Mouse (Mus musculus) heart, embryonic 15.5 days (tissue): ENCODE measurements around the gene Klf13. TPM values are rescaled to one million over a fixed set of nuclear protein-coding genes. Genes with fewer than 3 reads are reported as not detected.

Experiments used
- ATAC-seq: fragments of 200-750 bp; cut with Nextera tagmentation; replicated peaks from 2 replicates; pipeline ENCODE4 v1.8.0; 2017; ENCODE audit warnings: low read depth, moderate TSS enrichment; ENCODE audit not compliant: insufficient number of reproducible peaks, insufficient read depth, low FRiP score
- H3K27ac ChIP-seq: fragments of 300-500 bp; sonication (generic); 2 replicates; pipeline ENCODE4 v1.5.1; 2015; ENCODE audit warnings: mild to moderate bottlenecking, inconsistent platforms
- H3K27me3 ChIP-seq: fragments of 300-500 bp; sonication (generic); 2 replicates; pipeline ENCODE4 v1.6.1; 2015; ENCODE audit warnings: inconsistent platforms
- H3K36me3 ChIP-seq: fragments of 300-500 bp; sonication (generic); 2 replicates; pipeline ENCODE4 v1.6.1; 2015; ENCODE audit warnings: mild to moderate bottlenecking, inconsistent platforms
- H3K4me1 ChIP-seq: fragments of 300-500 bp; sonication (generic); replicated peaks from 2 replicates; pipeline ENCODE4 v1.6.1; 2015; ENCODE audit warnings: inconsistent platforms
- H3K4me2 ChIP-seq: fragments of 300-500 bp; sonication (generic); 2 replicates; pipeline ENCODE4 v1.6.1; 2015; ENCODE audit warnings: inconsistent platforms, mild to moderate bottlenecking, moderate library complexity
- H3K4me3 ChIP-seq: fragments of 300-500 bp; sonication (generic); 2 replicates; pipeline ENCODE4 v1.5.1; 2015; ENCODE audit warnings: mild to moderate bottlenecking, inconsistent platforms
- H3K9ac ChIP-seq: fragments of 300-500 bp; sonication (generic); 2 replicates; pipeline ENCODE4 v1.6.1; 2015; ENCODE audit warnings: mild to moderate bottlenecking, inconsistent platforms
- H3K9me3 ChIP-seq: fragments of 300-500 bp; sonication (generic); replicated peaks from 2 replicates; pipeline ENCODE4 v1.6.1; 2016; ENCODE audit warnings: inconsistent platforms
- WGBS: fragments of 180-500 bp; shearing (Covaris S2); methylation state at CpG from one replicate; pipeline ENCODE4 v1.1.7; 2015; ENCODE audit warnings: mixed read lengths; 5-methylcytosine and 5-hydroxymethylcytosine counted together
- polyA plus RNA-seq: library from polyadenylated mRNA; unstranded; fragments of >200 nt; fragmentation: Nextera tagmentation; extraction: Ambion mirVana; gene quantifications from 2 replicates; pipeline ENCODE4 v1.2.1, GENCODE M21; 2015

Klf13 gene
- polyA plus RNA-seq, 1 experiment from 2014 or later = 23.4 TPM

DNA sequence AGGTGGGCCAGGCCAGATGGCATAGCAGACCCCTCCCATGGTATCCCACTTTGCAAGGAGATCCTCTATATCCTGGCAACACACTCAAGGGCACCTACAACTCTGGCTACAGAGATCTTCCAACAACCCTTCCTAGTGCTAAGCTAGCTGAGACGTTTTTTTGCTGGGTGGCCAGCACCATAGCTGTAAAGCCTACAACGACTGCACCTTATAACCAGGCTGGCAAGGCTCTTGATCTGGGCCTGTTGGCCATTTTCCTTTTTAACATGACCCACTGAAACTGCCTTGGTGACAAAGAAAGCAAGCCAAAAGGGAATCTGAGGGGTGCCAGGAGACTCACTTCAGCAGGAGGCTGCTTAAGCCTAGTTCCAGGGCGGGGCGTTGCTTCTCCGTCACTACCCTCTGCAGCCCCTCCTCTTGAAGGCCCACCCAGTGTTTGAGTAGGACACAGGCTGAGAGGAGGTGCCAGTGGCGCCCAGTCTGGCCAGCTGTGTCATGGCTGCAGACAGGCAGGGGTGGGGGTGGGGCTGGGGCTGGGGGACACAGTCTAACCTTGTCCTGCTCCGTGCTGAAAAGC is 26.4 kb downstream of the Klf13 start:
- Histone ChIP-seq H3K4me3 (no peak overlapping the region), H3K27ac (peak overlapping the region; percentile 75), H3K36me3 (no peaks in the 10 kb centered on the region), H3K4me2 (peak overlapping the region; percentile 36), H3K4me1 (peaks cover 75% of the 10 kb centered on the region), H3K9ac (0 out of 2 replicates have a peak overlapping the region, but pooled peaks have one; percentile 20), H3K27me3 (no peaks in the 10 kb centered on the region), H3K9me3 (no peaks in the 10 kb centered on the region)
- 36% methylated on average over 7 of the region's 7 CpGs for WGBS
- ATAC-seq = peak; percentile 4; the same call in 1 of the 2 replicates

DNA sequence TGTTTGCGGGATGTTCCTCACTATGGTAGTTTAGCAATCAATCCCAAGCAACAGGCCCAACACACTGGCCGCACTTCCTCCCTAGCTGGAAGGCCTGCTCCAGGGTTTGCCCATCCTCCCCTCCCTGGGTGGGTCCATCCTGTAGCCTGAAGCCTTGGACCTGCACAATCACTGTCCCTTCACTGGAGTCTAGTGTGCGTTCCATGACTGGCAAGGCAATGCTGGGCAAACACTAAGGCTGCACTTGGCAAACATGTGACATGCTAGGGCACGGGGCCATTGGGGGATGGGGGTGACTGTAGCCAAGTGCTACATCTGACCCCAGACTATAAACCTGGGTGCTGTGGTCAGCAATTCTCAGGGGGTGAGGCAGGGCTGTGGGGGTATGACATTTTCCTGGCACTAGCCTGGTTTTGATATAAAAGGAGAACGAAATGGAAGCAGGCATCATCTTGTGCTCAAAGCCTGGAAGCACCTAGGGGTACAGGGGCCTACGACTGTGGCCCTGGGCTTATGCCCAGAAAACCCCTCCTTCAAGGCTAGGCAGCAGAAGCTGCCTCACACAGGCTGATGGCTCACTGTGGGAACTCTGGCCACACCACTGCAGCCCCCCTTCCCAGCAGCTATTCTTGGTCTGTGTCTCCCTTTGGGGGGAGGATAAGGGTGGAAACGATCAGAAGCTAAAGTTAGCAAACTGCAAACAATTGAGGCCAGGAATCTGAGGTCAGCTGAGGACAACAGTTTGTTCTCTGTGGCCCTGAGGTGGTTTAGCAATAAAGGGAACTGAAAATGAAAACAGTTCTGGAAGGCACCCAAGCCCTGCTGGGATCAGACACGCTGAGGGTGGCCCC is 27.1 kb downstream of the Klf13 start:
- 37% methylated on average over 8 of the region's 8 CpGs for WGBS

DNA sequence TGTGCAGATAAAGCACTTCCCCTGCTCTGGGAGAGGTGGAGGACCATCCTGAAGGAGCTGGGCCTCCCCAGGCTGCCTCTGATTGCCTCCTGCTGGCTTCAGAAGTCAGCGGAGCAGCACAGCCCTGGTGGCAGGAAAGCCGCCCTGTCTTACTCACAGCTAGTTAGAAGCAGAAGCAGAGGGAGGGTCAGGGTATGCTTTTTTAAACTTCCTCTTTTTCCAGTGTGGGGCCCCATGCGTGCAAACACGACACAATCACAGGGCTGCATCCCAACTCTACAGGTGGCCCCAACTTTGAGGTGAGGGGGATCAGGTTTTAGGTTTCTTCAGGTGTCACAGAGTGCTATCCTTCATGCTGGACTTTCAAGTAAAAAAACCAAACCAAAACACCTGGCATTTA is 27.8 kb downstream of the Klf13 start:
- peaks cover 69% of the 10 kb centered on the region for H3K4me1 ChIP-seq
- no peaks in the 10 kb centered on the region for H3K27me3 ChIP-seq
- WGBS = 47% methylated on average over 4 of the region's 4 CpGs
- peak overlapping the region; percentile 23; the same call in 1 of the 2 replicates for H3K9ac ChIP-seq
- peak overlapping the region; percentile 75 for H3K27ac ChIP-seq
- H3K9me3 ChIP-seq = no peaks in the 10 kb centered on the region
- H3K36me3 ChIP-seq = no peaks in the 10 kb centered on the region
- H3K4me3 ChIP-seq = no peak overlapping the region
- no peak for ATAC-seq
- H3K4me2 ChIP-seq = no peak overlapping the region

More for the DNA sequence above, 27.1 kb downstream of the Klf13 start:
- peak overlapping the region; percentile 75 for H3K27ac ChIP-seq
- no peak overlapping the region for H3K4me3 ChIP-seq
- H3K27me3 ChIP-seq = no peaks in the 10 kb centered on the region
- H3K9me3 ChIP-seq = no peaks in the 10 kb centered on the region
- H3K9ac ChIP-seq = 0 out of 2 replicates have a peak overlapping the region, but pooled peaks have one; percentile 20
- peak; percentile 78 for ATAC-seq
- H3K36me3 ChIP-seq = no peaks in the 10 kb centered on the region
- H3K4me2 ChIP-seq = peak overlapping the region; percentile 36
- H3K4me1 ChIP-seq = peaks cover 74% of the 10 kb centered on the region

DNA sequence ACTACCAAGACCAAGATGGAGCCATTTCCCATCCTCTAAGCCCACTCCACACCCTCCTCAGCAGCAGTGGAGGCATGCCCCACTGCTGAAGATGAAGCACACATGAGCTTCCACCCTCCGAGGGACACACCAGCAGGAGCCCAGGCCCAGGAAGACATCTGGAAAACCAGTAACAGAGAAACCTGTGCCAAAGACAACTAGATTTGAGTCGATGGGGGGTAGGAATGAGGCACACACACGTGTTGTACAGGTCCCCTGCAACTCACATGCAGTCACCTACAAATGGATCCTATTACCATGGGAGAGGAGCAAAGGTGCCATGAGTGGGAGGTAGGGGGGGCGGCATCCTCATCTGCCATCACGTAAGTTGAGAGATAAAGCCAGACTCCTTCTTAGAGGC is 28.5 kb downstream of the Klf13 start:
- H3K4me1 ChIP-seq = peaks cover 72% of the 10 kb centered on the region
- H3K27me3 ChIP-seq = no peaks in the 10 kb centered on the region
- 55% methylated on average over 5 of the region's 5 CpGs for WGBS
- no peak overlapping the region for H3K4me3 ChIP-seq
- no peaks in the 10 kb centered on the region for H3K9me3 ChIP-seq
- H3K9ac ChIP-seq = no peak overlapping the region
- H3K36me3 ChIP-seq = no peaks in the 10 kb centered on the region
- peak overlapping the region; percentile 75 for H3K27ac ChIP-seq
- no peak for ATAC-seq
- H3K4me2 ChIP-seq = no peak overlapping the region

DNA sequence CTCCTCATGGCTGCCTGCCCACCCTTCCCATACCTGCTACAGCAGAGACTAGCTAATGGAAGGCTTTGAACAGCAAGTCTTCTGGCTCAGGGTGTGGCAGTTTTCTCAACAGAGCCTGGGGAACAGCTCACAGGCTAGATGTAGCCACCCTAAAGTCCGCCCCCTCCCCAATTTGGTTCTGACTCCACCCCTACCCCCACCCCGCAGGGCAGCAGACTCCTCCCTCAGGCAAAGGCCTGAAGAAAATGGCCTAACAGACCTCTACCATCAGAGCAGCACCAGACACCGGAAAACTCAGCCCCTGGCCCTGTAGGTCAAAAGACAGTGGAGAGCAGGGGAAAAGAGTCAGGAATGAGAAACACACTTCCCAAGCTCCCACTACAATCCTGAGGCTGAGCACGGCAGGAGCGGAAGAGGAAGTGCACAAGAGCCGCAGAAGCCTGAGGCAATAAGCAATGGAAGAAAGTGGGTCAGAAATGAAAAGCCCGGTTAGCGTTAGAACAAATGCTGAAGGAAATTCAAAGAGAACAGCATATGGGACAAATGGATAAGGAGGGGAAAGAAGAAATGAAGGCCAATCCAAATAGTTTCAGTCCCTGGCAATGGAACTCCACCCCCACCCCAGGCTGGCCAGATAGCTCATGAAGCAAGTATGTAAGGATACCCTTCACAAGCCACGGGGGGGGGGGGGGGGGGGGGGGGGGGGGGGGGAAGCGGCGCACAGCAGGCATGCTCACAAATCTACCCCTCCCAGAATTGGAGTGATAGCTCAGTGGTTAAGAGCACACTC is 30.0 kb downstream of the Klf13 start:
- no peak for ATAC-seq
- Histone ChIP-seq H3K4me2 (no peak overlapping the region), H3K27ac (peak overlapping the region; percentile 60), H3K4me3 (no peak overlapping the region), H3K4me1 (peaks cover 66% of the 10 kb centered on the region), H3K36me3 (no peaks in the 10 kb centered on the region), H3K27me3 (no peaks in the 10 kb centered on the region), H3K9me3 (no peaks in the 10 kb centered on the region), H3K9ac (no peak overlapping the region)
- 26% methylated on average over 9 of the region's 11 CpGs for WGBS

DNA sequence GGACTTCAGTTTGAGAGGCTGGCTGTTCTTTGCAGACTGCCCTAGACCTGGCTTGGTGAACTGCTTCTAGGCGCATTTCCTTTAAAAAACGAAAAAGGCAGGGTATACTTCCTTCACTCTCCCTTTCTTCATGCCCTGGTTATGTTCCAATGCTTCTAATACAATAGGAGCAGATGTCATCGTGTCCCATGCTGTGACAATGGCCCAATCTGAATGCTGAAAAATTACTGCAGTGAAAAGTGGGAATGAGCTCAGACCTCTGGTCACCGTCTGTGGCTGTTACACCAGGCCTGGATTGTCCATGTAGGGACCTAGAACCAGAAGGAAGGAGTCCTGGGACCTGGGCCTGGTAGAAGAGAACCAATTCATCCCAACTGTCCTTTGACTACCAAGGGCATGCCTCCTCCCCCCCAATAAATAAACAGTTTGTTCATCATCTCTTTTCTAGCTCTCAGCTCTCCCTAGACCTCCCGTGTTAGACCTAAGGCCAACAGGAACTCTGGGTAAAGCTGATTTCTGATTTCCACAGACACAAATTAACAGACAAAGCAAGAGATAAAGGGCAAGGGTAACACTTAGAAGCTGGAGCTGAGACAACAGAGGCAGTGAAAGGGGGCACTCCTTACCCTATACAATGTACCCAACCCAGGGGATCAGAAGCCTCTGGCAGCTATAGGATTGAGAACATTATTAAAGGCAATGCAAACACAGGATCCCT is 30.8 kb downstream of the Klf13 start:
- no peak overlapping the region for H3K4me3 ChIP-seq
- no peak overlapping the region for H3K4me2 ChIP-seq
- peak overlapping the region; percentile 60 for H3K27ac ChIP-seq
- no peak for ATAC-seq
- H3K4me1 ChIP-seq = peaks cover 68% of the 10 kb centered on the region
- H3K27me3 ChIP-seq = no peaks in the 10 kb centered on the region
- no peaks in the 10 kb centered on the region for H3K9me3 ChIP-seq
- H3K9ac ChIP-seq = no peak overlapping the region
- no peaks in the 10 kb centered on the region for H3K36me3 ChIP-seq
- WGBS = 74% methylated on average over 5 of the region's 5 CpGs

DNA sequence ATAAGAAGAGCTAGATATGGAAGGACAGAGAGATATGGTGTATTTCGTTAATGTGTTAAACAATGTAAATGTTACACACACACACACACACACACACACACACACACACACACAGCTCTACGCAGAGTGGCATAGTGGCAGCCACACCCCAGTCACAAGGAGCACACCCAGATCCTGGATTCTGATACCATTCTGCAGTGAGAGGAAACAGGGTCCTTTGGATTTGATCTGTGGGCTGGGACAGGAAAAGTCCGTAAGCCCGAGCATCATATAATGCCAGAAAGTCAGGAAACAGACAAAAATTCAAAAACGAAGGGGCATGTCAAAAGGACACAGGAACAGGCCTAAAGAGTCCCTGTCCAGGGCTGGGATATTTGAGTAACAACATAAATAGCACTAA is 33.1 kb downstream of the Klf13 start:
- no peak overlapping the region for H3K4me2 ChIP-seq

DNA sequence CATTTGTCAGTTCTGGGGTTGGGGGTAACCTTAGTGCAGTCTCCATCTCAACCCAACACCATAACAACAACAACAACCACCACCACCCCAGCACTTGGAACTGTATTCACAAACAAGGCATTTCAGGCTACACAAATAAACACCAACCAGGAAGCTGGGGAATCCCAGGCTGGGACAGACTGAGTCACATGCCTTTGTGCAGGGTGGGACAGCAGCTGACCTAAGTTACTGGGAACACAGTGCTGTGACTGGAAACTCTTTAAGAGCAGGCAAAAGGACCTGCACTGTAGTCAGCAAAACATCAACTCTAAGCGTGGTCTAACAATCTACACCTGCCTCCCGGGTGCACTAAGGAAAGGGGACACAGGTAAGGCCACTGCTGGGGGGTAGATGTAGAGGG is 33.5 kb downstream of the Klf13 start:
- H3K9ac ChIP-seq = no peak overlapping the region
- peak overlapping the region; percentile 27; the same call in 1 of the 2 replicates for H3K27ac ChIP-seq

More for the DNA sequence above, 33.1 kb downstream of the Klf13 start:
- Histone ChIP-seq H3K4me3 (no peak overlapping the region), H3K27me3 (no peaks in the 10 kb centered on the region), H3K9me3 (no peaks in the 10 kb centered on the region), H3K27ac (peak overlapping the region; percentile 27; the same call in 1 of the 2 replicates), H3K4me1 (peaks cover 55% of the 10 kb centered on the region), H3K36me3 (no peaks in the 10 kb centered on the region), H3K9ac (no peak overlapping the region)
- ATAC-seq = no peak
- 70% methylated on average over 5 of the region's 5 CpGs for WGBS

DNA sequence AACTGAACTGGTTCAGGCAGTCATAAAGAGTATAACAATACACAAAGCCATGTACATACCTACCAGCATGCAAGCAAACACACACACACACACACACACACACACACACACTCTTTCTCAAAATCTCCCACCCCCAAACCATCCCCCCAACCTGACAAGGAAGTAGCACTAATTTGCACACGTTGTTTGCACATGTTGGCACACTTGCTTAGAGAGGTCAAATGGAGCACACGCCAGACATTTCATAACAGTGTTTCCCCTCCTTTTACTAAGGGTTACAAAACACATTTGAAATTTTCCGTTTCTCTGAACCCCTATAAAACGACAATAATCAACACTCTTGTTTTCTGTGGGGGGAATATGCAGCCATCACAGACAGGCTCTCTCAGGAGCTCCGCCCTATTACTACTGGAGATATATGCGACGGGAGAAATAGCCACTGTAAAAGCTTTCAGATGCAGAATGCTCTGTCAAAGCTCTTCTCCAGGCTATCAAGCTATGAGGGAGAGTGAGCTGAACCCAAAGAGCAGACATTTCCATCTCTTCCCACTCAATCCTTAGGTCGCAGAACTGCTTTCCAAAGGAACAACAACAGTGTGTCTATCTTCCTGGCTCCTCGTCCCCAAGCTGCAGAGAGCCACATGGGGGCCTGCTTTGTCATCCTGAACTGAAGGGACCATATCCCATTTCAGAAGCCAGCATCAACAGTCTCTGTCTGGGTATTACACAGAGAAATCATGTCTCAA is 34.9 kb downstream of the Klf13 start:
- Histone ChIP-seq H3K9me3 (no peaks in the 10 kb centered on the region), H3K36me3 (no peaks in the 10 kb centered on the region), H3K27me3 (no peaks in the 10 kb centered on the region), H3K4me1 (peaks cover 45% of the 10 kb centered on the region), H3K27ac (no peak overlapping the region), H3K9ac (no peak overlapping the region), H3K4me2 (no peak overlapping the region), H3K4me3 (no peak overlapping the region)
- no peak for ATAC-seq
- WGBS = 64% methylated on average over 9 of the region's 9 CpGs

More for the DNA sequence above, 33.5 kb downstream of the Klf13 start:
- ATAC-seq = no peak
- H3K4me2 ChIP-seq = no peak overlapping the region
- no peaks in the 10 kb centered on the region for H3K36me3 ChIP-seq
- 76% methylated on average over 2 of the region's 2 CpGs for WGBS
- peaks cover 54% of the 10 kb centered on the region for H3K4me1 ChIP-seq
- H3K27me3 ChIP-seq = no peaks in the 10 kb centered on the region
- no peak overlapping the region for H3K4me3 ChIP-seq
- no peaks in the 10 kb centered on the region for H3K9me3 ChIP-seq

DNA sequence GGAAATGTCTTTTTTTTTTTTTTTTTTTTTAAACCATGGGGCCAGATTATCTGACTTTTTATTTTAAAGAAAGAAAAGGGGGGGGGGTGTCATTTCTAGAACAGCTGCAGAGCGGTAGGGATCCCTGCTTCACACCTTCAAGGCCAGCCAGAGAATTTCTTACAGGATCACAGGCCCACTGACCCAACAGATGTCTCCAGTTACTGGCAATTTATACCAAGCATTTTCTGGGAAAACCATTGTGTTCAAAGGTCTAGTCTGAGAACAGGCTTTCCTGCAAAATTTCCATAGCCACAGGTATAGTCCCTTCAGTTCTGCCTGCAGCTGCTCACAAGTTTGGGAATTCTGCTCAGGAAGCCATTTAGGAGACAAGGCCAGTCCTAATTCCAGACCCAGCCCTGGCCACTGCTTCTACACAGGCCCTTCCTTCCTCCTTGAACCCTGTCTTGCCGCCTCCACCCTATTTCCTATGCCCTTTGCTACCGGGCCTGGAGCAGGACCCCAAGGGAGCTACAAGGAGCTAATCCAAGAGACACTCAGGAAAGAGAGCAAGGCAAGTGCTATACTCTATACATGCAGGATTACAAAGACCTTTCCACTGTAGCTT is 36.0 kb downstream of the Klf13 start:
- ATAC-seq = no peak
- no peak overlapping the region for H3K4me3 ChIP-seq
- no peaks in the 10 kb centered on the region for H3K36me3 ChIP-seq
- WGBS = 47% methylated on average over 3 of the region's 3 CpGs
- peaks cover 40% of the 10 kb centered on the region for H3K4me1 ChIP-seq
- H3K9me3 ChIP-seq = no peaks in the 10 kb centered on the region
- no peak overlapping the region for H3K27ac ChIP-seq
- H3K4me2 ChIP-seq = no peak overlapping the region
- no peak overlapping the region for H3K9ac ChIP-seq
- no peaks in the 10 kb centered on the region for H3K27me3 ChIP-seq
